Mouse (Mus musculus): Measurements from ENCODE around the gene Ankmy1.

DNA sequence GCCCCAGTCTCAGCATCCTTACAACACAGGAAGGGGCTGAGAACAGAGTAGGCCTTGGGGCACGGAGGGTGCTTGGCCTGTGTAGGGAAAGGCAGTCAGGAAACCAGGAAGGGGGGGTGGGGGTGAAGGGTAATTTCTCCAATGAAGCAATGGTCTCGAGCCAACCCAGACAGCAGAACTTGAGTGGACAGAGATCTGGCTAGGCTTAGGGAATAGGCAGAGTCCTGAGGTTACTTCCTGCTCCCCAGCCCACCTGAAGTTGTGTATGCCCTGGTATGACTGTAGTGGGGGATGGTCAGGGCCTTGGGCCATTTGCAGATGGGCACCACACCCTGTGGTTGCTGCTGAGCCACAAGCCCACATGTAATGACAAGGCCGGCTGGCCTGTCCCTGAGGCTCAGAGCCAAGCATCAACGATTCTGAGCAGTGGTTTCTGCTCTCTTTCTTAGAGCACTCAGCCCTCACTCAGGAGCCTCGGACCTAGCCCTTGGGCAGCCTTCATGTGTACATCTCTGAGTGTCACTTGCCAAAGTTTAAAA is 86.9 kb downstream of the Ankmy1 start:
- TF ChIP-seq CTCF (IDR thresholded peaks at IDR 0.05; ENCODE audit: borderline replicate concordance, insufficient read depth, low read length) (no peak), POLR2A (IDR thresholded peaks at IDR 0.05; ENCODE audit: low read depth, low read length) (no peak)

Data from embryonic fibroblast, embryonic 13.5 days (primary cell).